Mouse (Mus musculus) bone marrow macrophage, adult 2 months (primary cell): ENCODE measurements at regions not wholly inside any gene's neighbourhood (a gene's known extent, or its start where the extent isn't known, plus 50 kb on each side); places are given as distances from the start of the nearest gene placed in this dataset.

Experiments
- H3K27ac ChIP-seq: 2 replicates; pipeline ENCODE4 v1.5.1; 2012; ENCODE audit warnings: low read depth, low read length; ENCODE audit not compliant: insufficient read depth
- H3K4me1 ChIP-seq: 2 replicates; pipeline ENCODE4 v1.6.1; 2012; ENCODE audit warnings: low read length; ENCODE audit not compliant: control insufficient read depth, insufficient read depth
- H3K4me3 ChIP-seq: 2 replicates; pipeline ENCODE4 v1.5.1; 2012; ENCODE audit warnings: mild to moderate bottlenecking, low read length, moderate library complexity; ENCODE audit not compliant: insufficient read depth
- CTCF ChIP-seq: IDR thresholded peaks from 2 replicates; pipeline ENCODE4 v1.5.1; 2012; ENCODE audit warnings: low read depth, mild to moderate bottlenecking, low read length, moderate library complexity
- POLR2A ChIP-seq: IDR thresholded peaks from 2 replicates; pipeline ENCODE4 v1.6.1; 2012; ENCODE audit warnings: mild to moderate bottlenecking, low read depth, low read length, borderline replicate concordance

- no peak for TF ChIP-seq CTCF
- TF ChIP-seq POLR2A = no peak
- Histone ChIP-seq H3K4me1 (no peaks in the 10 kb centered on the region), H3K27ac (no peak overlapping the region), H3K4me3 (no peak overlapping the region)
Observed at GRCm38 (mm10) chr12:56081406-56081805, 245.3 kb downstream of the Brms1l start.

DNA sequence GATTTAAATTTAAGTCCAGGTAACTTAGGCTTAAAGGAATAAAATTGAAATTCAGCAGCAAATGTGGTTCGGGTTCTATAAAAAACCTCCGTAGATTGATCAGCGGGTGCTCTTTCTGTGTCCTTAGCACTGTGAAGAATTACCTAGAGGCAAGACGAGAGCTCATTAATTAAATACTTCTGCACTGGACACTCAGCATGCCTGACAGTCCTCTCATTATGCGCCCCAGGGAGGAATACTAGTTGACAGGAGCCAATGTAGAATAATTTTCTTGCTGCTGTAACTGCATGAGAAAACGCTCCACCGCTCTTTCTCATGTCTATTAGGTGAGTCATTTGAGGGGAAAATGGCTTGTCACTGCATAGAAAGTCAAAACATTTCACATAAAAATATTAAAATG lies 228.1 kb downstream of the Brms1l start:
- H3K4me1 ChIP-seq = no peaks in the 10 kb centered on the region
- TF ChIP-seq POLR2A (no peak), CTCF (no peak)
- no peak overlapping the region for H3K27ac ChIP-seq
- no peak overlapping the region for H3K4me3 ChIP-seq

DNA sequence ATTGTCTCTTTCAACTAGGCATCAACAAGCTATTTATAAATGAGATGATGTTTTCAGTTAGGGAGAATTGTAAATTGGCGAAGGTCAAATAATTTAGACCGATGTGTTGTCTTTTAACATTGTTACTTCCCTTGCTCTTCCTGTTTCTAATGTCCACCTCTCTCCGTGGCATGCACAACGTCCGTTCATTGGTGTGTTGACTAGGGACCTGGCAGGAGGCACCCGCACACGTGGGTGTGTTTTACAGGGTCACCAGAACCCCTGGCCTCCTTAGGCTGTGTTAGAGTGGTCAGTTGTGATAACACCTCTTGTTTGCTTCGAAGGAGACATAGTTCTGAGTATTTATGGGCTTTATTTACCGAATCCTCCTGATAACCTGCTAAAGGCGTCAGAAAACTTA lies 222.8 kb downstream of the Brms1l start:
- Histone ChIP-seq H3K27ac (no peak overlapping the region), H3K4me3 (no peak overlapping the region), H3K4me1 (no peaks in the 10 kb centered on the region)
- no peak for TF ChIP-seq POLR2A
- TF ChIP-seq CTCF = no peak

DNA sequence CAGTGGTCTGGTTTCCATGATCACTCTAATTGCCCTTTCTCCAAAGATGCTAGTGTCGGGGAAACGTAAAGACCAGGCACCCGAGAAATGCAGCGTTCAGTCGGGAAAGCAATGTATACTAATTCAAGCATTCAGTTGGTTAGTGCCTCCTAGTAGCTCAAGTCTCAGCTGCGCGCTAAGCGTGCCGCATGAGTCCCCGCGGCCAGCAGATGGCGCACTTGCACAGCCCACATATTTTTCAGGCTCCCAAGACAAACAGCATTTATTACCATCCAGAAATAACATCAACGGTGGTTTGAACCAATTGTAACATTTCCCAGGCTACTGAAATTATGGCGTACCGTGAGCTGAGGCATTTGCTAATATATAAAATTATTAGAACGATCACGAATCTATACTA lies 222.3 kb downstream of the Brms1l start:
- H3K4me3 ChIP-seq = no peak overlapping the region
- peak; percentile 93 for TF ChIP-seq CTCF
- TF ChIP-seq POLR2A = no peak
- H3K4me1 ChIP-seq = no peaks in the 10 kb centered on the region
- H3K27ac ChIP-seq = no peak overlapping the region

- H3K4me3 ChIP-seq = no peak overlapping the region
- no peak overlapping the region for H3K27ac ChIP-seq
- TF ChIP-seq CTCF (no peak), POLR2A (no peak)
- no peaks in the 10 kb centered on the region for H3K4me1 ChIP-seq
Observed at GRCm38 (mm10) chr12:56055382-56055781, 219.3 kb downstream of the Brms1l start.

DNA sequence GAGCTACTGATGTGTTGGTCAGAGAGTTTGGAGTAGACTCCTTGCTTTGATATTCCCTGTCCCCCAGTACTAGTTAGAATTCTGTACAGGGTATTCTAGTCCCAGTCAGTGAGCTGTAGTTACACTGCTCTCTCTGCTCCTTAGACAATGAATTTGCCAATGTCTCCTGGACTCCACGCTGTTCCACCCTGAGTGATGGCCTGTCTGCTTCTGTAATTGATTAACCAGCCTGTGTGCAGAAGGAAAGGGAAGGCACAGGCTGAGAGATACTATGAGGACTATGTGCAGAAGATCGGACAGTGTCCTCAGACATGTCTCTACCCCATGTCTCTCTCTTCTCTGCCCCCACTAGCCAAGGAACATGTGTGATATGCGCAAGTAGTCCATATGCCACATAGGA lies 209.9 kb downstream of the Brms1l start:
- H3K27ac ChIP-seq = no peak overlapping the region
- TF ChIP-seq POLR2A (no peak), CTCF (no peak)
- no peaks in the 10 kb centered on the region for H3K4me1 ChIP-seq
- no peak overlapping the region for H3K4me3 ChIP-seq

DNA sequence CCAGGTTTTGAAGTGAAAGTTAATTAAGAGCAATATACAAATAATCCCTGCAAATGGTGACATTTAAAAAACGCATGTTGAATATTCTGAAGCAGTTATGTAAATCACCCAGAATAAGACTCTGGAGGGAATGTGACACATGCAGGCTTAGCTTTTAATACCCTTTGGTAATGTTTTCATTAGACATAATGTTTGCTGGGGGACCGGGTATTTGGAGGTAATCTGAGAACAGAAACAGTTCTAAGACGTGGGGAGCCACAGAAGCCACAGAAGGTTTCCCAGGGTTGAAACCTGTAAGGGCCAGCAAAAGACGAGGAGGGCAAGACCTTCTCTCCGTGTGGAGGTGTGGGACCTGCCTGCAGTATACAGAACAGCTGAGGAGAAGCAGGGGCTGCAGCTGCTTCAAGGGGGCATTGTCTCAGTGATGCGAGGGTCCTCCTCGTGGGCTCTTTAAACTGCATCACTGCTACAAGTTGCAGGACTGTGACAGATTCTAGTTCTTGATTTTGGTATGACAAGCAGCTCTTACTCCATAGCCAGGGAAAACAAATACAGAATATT lies 184.9 kb downstream of the Brms1l start:
- no peak for TF ChIP-seq CTCF
- TF ChIP-seq POLR2A = no peak
- peaks cover 10% of the 10 kb centered on the region for H3K4me1 ChIP-seq
- peak overlapping the region; percentile 2; the same call in 1 of the 2 replicates for H3K27ac ChIP-seq
- no peak overlapping the region for H3K4me3 ChIP-seq

GRCm38 (mm10) chr12:56020547-56020946 lies 184.4 kb downstream of the Brms1l start:
- TF ChIP-seq POLR2A (no peak), CTCF (no peak)
- Histone ChIP-seq H3K27ac (no peak overlapping the region), H3K4me1 (peaks cover 10% of the 10 kb centered on the region), H3K4me3 (no peak overlapping the region)

- Histone ChIP-seq H3K4me1 (no peaks in the 10 kb centered on the region), H3K27ac (no peak overlapping the region), H3K4me3 (no peak overlapping the region)
- no peak for TF ChIP-seq POLR2A
- TF ChIP-seq CTCF = no peak
Observed at GRCm38 (mm10) chr12:56009976-56010375, 173.9 kb downstream of the Brms1l start.

- no peak overlapping the region for H3K27ac ChIP-seq
- no peak for TF ChIP-seq POLR2A
- no peak for TF ChIP-seq CTCF
Observed at GRCm38 (mm10) chr12:56005846-56006245, 169.7 kb downstream of the Brms1l start.

DNA sequence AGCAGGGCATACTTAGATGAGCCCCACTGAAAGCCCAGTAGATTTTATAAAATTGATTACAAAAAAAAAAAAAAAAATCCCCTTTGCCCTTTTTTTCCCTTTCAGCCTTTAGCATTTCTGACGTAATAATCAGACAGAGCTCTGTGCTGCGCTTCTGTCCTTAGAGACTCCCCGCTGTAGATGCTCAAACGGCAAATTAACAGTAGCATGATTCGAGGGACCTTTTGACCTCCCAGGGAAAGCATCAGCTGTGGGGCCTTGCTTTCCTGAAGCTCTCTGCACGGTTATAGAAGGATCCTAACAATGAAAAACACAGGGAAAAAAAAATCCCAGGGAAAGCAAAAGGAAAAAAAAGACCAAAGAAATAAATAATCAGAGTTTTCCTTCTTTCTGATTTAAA lies 169.2 kb downstream of the Brms1l start:
- H3K4me1 ChIP-seq = no peaks in the 10 kb centered on the region
- H3K4me3 ChIP-seq = no peak overlapping the region
- H3K27ac ChIP-seq = no peak overlapping the region
- no peak for TF ChIP-seq POLR2A
- no peak for TF ChIP-seq CTCF

More at GRCm38 (mm10) chr12:56005846-56006245, 169.7 kb downstream of the Brms1l start:
- no peak overlapping the region for H3K4me3 ChIP-seq
- no peaks in the 10 kb centered on the region for H3K4me1 ChIP-seq
